ENCODE assay signal across 16 mouse cellular contexts in the genomic region with DNA sequence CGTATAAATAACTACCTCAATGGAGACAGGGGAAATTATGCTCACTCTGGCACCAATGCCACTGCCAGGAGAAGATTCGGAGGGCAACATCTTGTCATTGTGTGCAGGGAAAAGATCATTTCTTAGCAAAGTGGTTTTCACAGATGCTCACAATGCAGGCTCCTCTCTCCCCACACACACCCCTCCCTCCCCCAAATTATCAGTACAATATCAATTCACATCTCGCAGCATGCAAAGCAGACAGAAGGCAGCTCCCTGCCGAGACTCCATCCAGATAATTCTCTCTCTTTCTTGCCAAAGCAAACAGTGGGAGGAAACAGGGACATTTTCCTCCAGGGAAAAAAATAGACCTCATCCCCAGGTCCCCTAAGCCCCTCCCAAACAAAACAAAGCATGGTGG.
DNase-seq lines count a peak whose midpoint lies in the region; ATAC-seq and TF ChIP-seq lines count a peak whose summit lies in the region.
"Had no signal": no experiment of that assay in that cellular context is flagged by ENCODE, and none has a peak within 500 bp of the region (broad histone marks: within the 10 kb centered on the region; RNA-seq: fewer than 3 reads in every experiment).

No protein-coding gene starts in this region.

- H3K9me3 ChIP-seq in hindbrain, postnatal 0 days (ENCODE audit: low read length): no peaks in the 10 kb centered on the region
- no peaks in the 10 kb centered on the region for H3K9me3 ChIP-seq in hindbrain, embryonic 16.5 days (ENCODE audit: control insufficient read depth, low read length)
- H3K9me3 ChIP-seq: heart, embryonic 10.5 days; intestine, embryonic 15.5 days; liver, embryonic 12.5 days had no signal

- H3K4me2 ChIP-seq in hindbrain, postnatal 0 days (ENCODE audit: low read depth, low read length): no peak overlapping the region
- H3K4me2 ChIP-seq in hindbrain, embryonic 16.5 days (ENCODE audit: low read length): no peak overlapping the region
- H3K4me2 ChIP-seq: intestine, embryonic 15.5 days; liver, embryonic 12.5 days; lung, embryonic 14.5 days had no signal

- no peak overlapping the region for H3K4me3 ChIP-seq in hindbrain, postnatal 0 days (ENCODE audit: low read length)
- no peak overlapping the region for H3K4me3 ChIP-seq in hindbrain, embryonic 16.5 days (ENCODE audit: low read length)
- no peak overlapping the region for H3K4me3 ChIP-seq in layer of hippocampus, adult 2 months
- H3K4me3 ChIP-seq in left cerebral cortex, adult 2 months: no peak overlapping the region
- H3K4me3 ChIP-seq: heart, embryonic 10.5 days; intestine, embryonic 15.5 days; liver, embryonic 12.5 days had no signal

- no peaks in the 10 kb centered on the region for H3K27me3 ChIP-seq in hindbrain, postnatal 0 days (ENCODE audit: insufficient read depth, low read length)
- no peaks in the 10 kb centered on the region for H3K27me3 ChIP-seq in hindbrain, embryonic 16.5 days (replicated peaks; ENCODE audit: control insufficient read depth, insufficient read depth, low read length)
- H3K27me3 ChIP-seq: intestine, embryonic 15.5 days; liver, embryonic 12.5 days had no signal

- ATAC-seq in hindbrain, postnatal 0 days: no peak
- no peak for ATAC-seq in hindbrain, embryonic 16.5 days
- ATAC-seq: intestine, embryonic 15.5 days; liver, embryonic 12.5 days had no signal

- H3K27ac ChIP-seq in hindbrain, postnatal 0 days: no peak overlapping the region
- H3K27ac ChIP-seq in hindbrain, embryonic 16.5 days (ENCODE audit: low read depth, low read length): no peak overlapping the region
- peak overlapping the region; percentile 71; the same call in 1 of the 2 replicates for H3K27ac ChIP-seq in layer of hippocampus, adult 2 months
- H3K27ac ChIP-seq in left cerebral cortex, adult 2 months: no peak overlapping the region
- H3K27ac ChIP-seq: heart, embryonic 10.5 days; intestine, embryonic 15.5 days; liver, embryonic 12.5 days; macrophage had no signal

- WGBS in hindbrain, postnatal 0 days: 16% methylated on average over 4 of the region's 4 CpGs
- 30% methylated on average over 4 of the region's 4 CpGs for WGBS in hindbrain, embryonic 16.5 days

- 0 out of 2 replicates have a peak, but pooled peaks cover 3% of the 10 kb centered on the region for H3K4me1 ChIP-seq in hindbrain, postnatal 0 days (ENCODE audit: insufficient read depth, low read length)
- H3K4me1 ChIP-seq in hindbrain, embryonic 16.5 days (ENCODE audit: control insufficient read depth, insufficient read depth, low read depth, low read length): no peaks in the 10 kb centered on the region; the same call in 1 of the 2 replicates
- H3K4me1 ChIP-seq: heart, embryonic 10.5 days; intestine, embryonic 15.5 days; liver, embryonic 12.5 days had no signal

- no peak overlapping the region for H3K9ac ChIP-seq in hindbrain, postnatal 0 days (replicated peaks; ENCODE audit: low read length)
- H3K9ac ChIP-seq in hindbrain, embryonic 16.5 days (ENCODE audit: low read depth, low read length): no peak overlapping the region; the same call in 1 of the 2 replicates
- H3K9ac ChIP-seq: intestine, embryonic 15.5 days; liver, embryonic 12.5 days; lung, embryonic 14.5 days had no signal

- peak; percentile 19 for DNase-seq in hindbrain, postnatal 0 days (ENCODE audit: low spot score)
- DNase-seq in right cerebral cortex, postnatal 10 days (ENCODE audit: low spot score in 2 of 2): peak; percentile 27 to 36
- DNase-seq in right cerebral cortex, postnatal 4 days: no peak
- peak; percentile 31 to 68 for DNase-seq in layer of hippocampus, adult 2 months (ENCODE audit: low spot score in 2 of 2)
- DNase-seq in telencephalon, adult 2 months (ENCODE audit: low read depth, low spot score): peak; percentile 38
- no peak for DNase-seq in spleen, postnatal 14 days (ENCODE audit: low spot score in 2 of 2)
- DNase-seq in left cerebral cortex, adult 2 months (ENCODE audit: extremely low spot score in 1 of 2, low spot score in 2 of 2): no peak
- DNase-seq: cerebellum, adult 11 months; gastrocnemius, postnatal 25 days; heart, postnatal 14 days; lung, embryonic 14.5 days had no signal

- no peaks in the 10 kb centered on the region for H3K36me3 ChIP-seq in hindbrain, postnatal 0 days (ENCODE audit: insufficient read depth, low read length)
- no peaks in the 10 kb centered on the region for H3K36me3 ChIP-seq in hindbrain, embryonic 16.5 days (ENCODE audit: control insufficient read depth, insufficient read depth, low read length)
- H3K36me3 ChIP-seq: heart, embryonic 10.5 days; intestine, embryonic 15.5 days; liver, embryonic 12.5 days had no signal

- intact Hi-C loops in left cerebral cortex, adult 2 months (cut with DNase I): no loop called here

- TF ChIP-seq CTCF in hindbrain, postnatal 0 days (IDR thresholded peaks at IDR 0.05; ENCODE audit: low read depth): no peak
- TF ChIP-seq CTCF in layer of hippocampus, adult 2 months (conservative IDR thresholded peaks at IDR 0.05): no peak
- TF ChIP-seq CTCF in left cerebral cortex, adult 2 months (IDR thresholded peaks at IDR 0.05): no peak

Comparison
In these comparisons a context has a peak if more than half of its experiments do, and no peak if none do; other contexts are left out.
1. DNase-seq: peak in hindbrain, postnatal 0 days (single experiment), right cerebral cortex, postnatal 10 days (2 of 2), layer of hippocampus, adult 2 months (2 of 2) and telencephalon, adult 2 months (single experiment); none in right cerebral cortex, postnatal 4 days (single experiment), spleen, postnatal 14 days (0 of 2) and left cerebral cortex, adult 2 months (0 of 2).